Mouse (Mus musculus): ENCODE measurements at regions not wholly inside any gene's neighbourhood (a gene's known extent, or its start where the extent isn't known, plus 50 kb on each side); places are given as distances from the start of the nearest gene placed in this dataset.

GRCm38 (mm10) chr1:90502771-90503540 lies 99.8 kb upstream of the Cops8 start:
- TF ChIP-seq POLR2A (IDR thresholded peaks at IDR 0.05; ENCODE audit: low read depth, low read length): no peak
- no peak for TF ChIP-seq CTCF (IDR thresholded peaks at IDR 0.05; ENCODE audit: extremely low read depth, insufficient read length, insufficient replicate concordance, low read depth, low read length)

Data from small intestine, adult 2 months (tissue).